Mouse (Mus musculus) lung, postnatal 36 days (tissue): Measurements from ENCODE around the gene Kctd6.

Experiments
- DNase-seq: peaks from one replicate; pipeline ENCODE4 v3.0.0; 2022; ENCODE audit warnings: mixed read lengths

Kctd6 gene

DNA sequence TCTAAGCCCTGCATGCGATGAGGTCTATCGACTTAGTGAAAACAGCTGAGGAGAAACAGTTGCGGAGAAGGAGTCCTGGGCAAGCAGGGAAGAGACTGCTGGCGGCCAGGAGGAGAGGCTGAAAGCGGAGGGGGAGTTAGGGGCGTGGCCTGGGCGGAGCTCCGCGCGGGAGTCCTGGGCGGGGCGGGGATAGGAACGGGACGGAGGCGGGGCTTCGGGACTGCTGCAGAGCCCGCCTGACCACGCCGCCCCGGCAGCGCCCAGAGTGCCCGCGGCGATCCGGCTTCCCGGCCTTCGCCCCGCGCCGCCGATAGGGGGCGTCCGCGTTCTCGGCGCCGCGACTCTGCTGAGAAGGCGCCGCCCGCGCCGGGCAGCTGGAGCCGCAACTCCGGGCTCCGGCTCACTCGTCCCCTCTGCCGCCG, at the start of gene Kctd6:
Gene Kctd6 (plus strand): TSS at position 338 of the 422 bp plus-strand sequence.
- peak; percentile 99 for DNase-seq

DNA sequence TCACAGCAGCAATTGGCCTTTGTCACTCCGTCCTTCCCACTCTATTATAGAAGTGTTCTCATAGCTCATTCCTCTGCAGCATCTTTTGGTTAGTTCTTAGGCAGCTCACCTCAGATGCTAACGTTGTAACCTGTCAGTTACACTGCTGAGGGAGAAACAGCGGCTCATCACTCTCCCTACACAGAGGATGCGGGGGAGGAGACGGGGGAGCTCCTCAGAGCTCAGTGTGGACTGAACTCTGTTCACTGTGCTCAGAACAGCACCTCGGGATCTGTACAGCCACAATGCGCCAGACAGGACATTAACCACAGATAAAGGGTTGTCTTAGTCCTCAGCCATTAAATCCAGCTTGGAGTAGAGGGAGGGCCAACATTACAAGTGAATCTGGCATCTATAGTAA, 49.5 kb upstream of the Kctd6 start:
- DNase-seq, result no peak

- DNase-seq, result peak; percentile 100
These were observed 41.2 kb upstream of the Kctd6 start, which contains the start of gene Pdhb for GRCm38 (mm10) chr14:8172507-8173410. Gene Pdhb, minus strand, starts transcription at chr14:8173025.

DNA sequence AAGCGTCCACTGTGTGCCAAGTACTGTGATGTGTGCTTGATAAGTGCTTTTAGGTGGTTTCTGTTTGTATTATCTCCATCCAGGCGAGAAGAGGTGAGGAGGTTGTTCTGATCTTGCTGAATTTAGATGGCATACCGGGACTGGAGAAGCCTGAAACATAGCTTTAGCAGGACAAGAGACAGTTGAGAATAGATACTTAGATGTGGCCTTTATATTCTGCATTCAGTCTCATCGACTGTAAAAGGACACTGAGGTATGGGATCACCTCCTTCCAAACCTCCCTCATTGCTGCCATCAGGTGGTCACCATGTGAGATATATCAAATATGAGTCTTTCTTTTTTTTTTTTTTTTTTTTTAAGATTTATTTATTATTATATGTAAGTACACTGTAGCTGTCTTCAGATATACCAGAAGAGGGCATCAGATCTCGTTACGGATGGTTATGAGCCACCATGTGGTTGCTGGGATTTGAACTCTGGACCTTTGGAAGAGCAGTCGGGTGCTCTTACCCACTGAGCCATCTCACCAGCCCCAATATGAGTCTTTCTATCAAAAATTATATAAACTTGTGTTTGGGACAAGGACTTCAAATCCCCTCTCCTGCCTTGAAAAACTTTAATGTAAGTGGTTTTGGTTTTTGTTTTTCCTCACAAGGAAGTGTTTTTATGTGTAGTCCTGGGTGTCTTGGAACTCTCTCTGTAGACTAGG, 40.2 kb upstream of the Kctd6 start:
- peak; percentile 55 for DNase-seq

DNA sequence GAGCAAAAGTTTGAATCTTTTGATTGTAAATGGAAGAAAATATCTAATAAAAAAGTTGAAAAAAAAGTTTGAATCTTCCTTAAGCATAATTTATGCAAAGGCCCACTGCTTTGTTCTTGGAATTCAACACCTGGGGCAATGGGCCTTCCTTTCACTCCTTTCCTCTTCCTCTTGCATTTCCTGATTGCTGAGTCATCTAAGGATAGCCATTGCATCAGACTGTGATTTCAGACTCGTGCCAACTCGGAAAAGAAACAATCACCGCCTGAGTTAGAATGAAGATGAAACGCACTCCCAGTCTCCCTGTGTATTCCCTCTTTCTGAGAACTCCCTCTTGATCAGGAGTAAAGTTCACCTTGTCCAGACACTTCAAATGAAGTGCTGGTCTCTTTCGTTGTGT, 39.3 kb upstream of the Kctd6 start:
- peak; percentile 16 for DNase-seq

- peak; percentile 25 for DNase-seq
These were observed 37.7 kb upstream of the Kctd6 start for GRCm38 (mm10) chr14:8176251-8176650.

- DNase-seq, result no peak
These were observed 33.4 kb upstream of the Kctd6 start for GRCm38 (mm10) chr14:8180371-8181035.

- DNase-seq, result no peak
These were observed 30.6 kb upstream of the Kctd6 start for GRCm38 (mm10) chr14:8183330-8183729.

DNA sequence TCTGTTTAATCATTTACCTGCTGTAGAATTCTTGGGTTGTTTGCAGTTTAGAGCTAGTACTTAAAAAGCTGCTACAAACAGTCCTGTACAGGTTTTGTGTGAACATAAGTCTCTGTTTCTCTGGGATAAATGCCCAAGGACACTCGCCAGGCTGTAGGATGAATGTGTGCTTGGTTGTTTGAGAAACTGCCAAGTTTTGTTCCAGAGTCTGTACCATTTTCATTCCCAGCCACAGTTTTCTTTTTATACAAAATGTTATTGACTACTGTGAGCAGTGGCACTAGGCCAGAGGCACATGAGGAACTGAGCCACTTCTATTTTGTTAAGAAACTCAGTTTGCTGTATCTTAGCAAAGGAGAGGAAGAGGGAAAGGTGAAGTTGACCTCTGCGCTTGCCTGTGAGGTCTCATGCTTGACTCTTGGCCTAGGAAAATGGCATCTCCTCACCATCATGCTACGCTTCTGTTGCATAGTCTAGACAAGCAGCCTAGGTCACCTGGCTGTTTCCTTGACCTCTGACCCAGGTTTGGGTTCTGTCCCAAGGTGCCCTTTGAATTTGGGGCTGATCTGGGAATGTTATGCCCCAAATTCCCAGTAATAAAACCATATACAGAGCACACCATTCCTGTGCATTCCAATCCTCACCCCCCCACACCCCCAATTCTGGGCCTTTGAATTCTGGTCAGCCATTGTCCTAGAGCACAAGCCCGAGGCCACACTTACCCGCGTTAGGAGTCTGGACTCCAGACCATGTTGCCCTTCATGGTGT, 27.5 kb upstream of the Kctd6 start:
- DNase-seq, result peak; percentile 27

DNA sequence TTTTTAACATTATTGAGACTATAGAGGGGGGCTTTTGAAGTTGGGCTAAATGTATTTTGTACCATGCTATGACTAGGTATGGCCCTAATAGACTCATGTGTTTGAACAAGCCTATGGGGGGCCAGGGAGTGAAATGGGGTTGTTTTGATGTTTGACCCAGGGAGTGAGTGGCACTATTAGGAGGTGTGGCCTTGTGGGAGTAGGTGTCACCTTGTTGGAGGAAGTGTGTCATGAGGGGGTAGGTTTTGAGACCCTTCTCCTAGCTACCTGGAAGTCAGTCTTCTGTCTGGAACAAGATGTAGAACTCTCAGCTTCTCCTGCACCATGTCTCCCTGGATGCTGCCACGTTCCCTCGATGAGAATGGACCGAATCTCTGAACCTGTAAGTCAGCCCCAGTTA, 23.4 kb upstream of the Kctd6 start:
- no peak for DNase-seq

- no peak for DNase-seq
These were observed 22.5 kb upstream of the Kctd6 start for GRCm38 (mm10) chr14:8191331-8191965.

DNA sequence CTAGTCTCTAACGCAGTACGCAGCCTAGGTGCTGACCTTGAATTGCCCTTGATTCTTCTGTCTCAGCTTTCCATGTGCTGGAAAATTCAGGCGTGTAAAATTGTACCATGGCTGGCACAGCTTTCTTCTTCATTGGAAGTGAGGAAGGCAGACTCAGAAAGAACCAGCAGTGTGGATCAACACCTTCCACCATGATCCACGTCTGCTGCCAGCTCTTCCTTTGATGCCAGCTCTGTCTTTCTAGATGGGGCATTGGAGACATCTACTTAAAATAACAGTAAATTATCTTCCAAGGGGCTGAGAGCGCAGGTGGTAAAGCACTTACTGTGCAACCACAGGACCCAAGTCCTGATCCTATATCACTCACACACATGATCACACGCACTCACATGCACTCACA, 21.2 kb upstream of the Kctd6 start:
- DNase-seq, result no peak

DNA sequence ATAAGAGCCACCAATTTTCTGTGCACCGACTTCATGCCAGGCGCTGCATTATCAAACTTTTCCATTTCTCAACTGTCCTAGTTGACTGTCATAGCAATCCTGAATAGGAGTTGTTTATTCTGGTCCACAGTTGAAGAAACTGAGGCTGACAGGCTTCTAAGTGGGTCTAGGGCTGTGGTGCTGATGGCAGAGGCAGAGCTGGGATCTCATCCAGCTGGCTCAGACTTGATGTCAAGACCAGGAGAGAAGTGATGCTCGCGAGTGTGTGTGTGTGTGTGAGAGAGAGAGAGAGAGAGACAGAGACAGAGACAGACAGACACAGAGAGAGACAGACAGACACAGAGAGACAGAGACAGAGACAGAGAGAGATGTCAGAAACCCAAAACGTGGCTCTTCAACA, 13.2 kb upstream of the Kctd6 start:
- DNase-seq, result no peak

DNA sequence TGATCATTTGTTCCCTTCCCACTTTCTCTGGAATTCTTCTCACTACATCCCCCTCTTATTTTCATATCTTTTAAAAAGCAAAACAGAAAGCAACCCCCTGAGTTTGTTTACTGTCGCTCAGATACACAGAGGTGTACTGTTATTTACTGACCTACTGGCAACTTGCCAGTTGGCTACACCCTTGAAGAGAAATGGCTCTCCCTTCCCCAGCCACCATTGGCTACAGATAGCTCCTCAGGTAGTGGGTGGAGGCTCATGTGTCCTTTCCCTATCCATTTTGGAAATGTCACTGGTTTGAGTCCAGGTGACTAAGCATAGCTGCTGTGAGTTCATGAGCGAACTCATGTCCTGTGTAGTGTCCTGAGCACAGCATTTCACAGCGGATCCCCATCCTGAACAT, 12.2 kb upstream of the Kctd6 start:
- peak; percentile 10 for DNase-seq

- DNase-seq, result no peak
These were observed 7.6 kb upstream of the Kctd6 start for GRCm38 (mm10) chr14:8206179-8206910.

DNA sequence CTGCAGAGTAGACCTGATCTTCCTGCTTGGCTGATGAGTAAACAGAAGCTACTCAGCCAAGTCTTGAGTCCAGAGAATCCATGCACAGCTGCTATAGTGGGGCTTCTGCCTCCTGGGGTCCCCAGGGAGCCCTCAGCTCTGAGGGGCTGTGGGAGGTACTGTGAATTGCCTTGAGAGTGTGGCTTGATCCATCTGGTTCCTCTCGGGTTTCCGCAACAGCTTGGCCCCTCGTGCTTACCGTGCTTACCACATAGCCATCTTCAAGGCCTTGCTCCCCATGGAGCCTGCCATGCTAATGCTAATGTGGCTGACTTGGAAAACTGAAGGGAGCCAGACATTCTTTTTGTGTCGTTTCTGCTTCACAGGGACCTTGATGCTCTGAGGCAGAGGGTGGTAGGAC, 6.8 kb upstream of the Kctd6 start:
- no peak for DNase-seq

- DNase-seq, result no peak
These were observed 6.4 kb upstream of the Kctd6 start for GRCm38 (mm10) chr14:8207543-8207942.

GRCm38 (mm10) chr14:8208876-8209275, 5.1 kb upstream of the Kctd6 start:
- no peak for DNase-seq

DNA sequence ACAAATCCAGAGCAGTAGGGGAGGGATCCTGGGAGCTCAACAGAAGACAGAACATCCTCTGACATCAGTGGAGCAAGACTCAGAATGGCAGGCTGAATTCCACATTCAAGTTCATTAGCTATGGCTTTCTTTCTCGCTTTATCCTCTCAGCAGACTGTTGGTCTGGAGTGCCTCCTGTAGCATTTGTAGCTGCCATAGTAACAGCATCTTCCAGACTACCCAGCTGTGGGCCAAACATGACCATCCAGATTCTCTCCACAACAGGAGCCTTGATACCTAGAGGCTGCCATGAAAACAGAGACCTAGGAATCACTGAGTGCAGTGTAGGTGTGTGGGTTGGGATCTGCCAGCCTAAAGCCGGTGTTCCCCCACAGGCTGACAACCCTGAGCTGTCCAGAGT, 4.0 kb upstream of the Kctd6 start:
- no peak for DNase-seq

GRCm38 (mm10) chr14:8212996-8213395, 944 bp upstream of the Kctd6 start:
- DNase-seq, result no peak
